Mouse (Mus musculus) embryonic fibroblast, embryonic 13.5 days (primary cell): Measurements from ENCODE around the gene Apobr.

Source experiments
- CTCF ChIP-seq: IDR thresholded peaks from 2 replicates; pipeline ENCODE4 v1.5.1; 2011; ENCODE audit warnings: mild to moderate bottlenecking, control low read depth, low read length, moderate library complexity, borderline replicate concordance; ENCODE audit not compliant: insufficient read depth
- POLR2A ChIP-seq: IDR thresholded peaks from 2 replicates; pipeline ENCODE4 v1.6.1; 2011; ENCODE audit warnings: low read depth, mild to moderate bottlenecking, control low read depth, low read length, moderate library complexity

DNA sequence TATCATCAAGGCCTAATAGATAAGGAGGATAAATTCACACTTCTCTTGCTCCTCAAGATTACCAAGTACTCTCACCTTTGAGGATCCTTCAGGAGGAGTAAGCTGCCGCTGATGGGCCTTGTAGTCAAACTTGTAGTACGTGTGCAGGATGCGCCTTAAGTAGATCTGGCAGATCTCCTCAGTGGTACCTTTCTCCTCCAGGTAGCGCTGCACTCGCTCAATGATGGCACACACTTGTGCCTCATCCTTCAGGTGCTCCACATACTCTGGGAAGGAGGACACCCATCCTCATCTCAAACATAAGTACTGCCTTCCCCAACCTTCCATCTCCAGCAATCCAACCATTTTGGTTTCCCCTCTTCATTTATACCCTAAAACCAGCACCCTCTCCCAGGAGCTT lies 28.1 kb upstream of the Apobr start:
- TF ChIP-seq POLR2A = no peak
- no peak for TF ChIP-seq CTCF
